Mouse (Mus musculus): Measurements from ENCODE around the gene Haus4.
A peak's percentile ranks its signal among the peaks of the same experiment; 100 is the strongest.

Gene Haus4

DNA sequence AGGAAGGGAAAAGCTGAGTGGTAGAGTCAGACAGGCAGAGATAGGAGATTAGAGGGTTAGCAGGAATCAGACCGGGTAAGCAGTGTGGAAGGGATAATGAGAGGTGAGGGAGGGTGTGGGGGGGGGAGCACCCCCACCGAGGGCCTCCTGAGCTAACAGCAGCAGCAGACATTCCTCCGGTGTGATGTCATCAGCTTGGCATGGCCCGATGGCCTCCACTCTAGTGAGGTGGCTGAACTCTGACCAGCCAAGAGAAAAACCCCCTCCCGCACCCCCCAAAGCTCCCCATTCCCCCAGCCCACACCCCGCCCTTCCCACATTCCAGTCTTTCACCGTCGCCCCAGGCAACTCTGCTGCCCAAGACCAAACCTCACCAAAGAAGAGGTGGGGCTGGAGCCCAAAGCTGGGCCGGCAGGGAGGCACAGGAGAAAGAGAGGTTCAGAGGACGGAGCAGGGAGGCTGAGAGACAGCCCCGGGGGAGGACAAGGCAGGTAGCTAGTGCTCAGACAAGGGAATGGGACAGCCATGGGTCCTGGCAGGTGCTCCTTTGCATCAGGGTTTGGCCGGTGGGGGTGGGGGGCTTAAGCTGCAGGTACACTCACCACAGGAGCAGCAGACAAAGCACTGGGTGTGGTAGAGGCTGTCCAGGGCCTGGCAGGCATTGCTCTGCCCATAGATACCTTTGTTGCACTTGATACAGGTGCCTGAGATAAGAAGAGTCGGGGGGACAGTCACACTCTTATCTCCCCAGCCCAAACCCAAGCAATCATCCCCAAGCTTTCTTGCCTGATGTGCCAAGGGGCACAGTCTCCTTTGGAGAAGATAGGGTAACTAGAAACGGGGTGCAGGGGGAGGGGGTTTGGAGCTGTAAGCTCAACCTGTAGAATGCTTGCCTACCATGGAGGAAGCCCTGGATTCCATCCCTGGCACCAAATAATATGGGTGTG lies 18.6 kb upstream of the Haus4 start:
- no peak for DNase-seq (ENCODE audit: low spot score in 2 of 2)

DNA sequence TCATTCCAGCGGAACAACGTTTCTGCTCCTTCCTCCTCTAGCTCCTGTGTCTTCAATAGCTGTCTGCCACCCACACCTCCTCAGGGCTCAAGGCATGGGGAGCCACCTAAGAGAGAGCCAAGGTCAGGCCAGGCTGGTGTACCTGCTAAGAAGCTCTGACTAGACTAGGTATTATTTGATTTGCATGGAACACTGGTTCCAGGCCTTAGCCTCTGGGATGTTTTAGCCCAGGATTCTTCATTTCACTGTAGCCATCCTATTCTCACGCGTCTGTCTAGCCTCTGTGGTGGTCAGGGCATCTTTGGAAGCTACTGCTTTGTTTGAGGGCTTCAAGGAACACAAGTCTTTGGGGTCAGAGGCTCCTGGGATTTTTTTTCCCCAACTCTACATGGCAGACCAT lies 17.7 kb upstream of the Haus4 start:
- no peak for DNase-seq (ENCODE audit: low spot score in 2 of 2)

DNA sequence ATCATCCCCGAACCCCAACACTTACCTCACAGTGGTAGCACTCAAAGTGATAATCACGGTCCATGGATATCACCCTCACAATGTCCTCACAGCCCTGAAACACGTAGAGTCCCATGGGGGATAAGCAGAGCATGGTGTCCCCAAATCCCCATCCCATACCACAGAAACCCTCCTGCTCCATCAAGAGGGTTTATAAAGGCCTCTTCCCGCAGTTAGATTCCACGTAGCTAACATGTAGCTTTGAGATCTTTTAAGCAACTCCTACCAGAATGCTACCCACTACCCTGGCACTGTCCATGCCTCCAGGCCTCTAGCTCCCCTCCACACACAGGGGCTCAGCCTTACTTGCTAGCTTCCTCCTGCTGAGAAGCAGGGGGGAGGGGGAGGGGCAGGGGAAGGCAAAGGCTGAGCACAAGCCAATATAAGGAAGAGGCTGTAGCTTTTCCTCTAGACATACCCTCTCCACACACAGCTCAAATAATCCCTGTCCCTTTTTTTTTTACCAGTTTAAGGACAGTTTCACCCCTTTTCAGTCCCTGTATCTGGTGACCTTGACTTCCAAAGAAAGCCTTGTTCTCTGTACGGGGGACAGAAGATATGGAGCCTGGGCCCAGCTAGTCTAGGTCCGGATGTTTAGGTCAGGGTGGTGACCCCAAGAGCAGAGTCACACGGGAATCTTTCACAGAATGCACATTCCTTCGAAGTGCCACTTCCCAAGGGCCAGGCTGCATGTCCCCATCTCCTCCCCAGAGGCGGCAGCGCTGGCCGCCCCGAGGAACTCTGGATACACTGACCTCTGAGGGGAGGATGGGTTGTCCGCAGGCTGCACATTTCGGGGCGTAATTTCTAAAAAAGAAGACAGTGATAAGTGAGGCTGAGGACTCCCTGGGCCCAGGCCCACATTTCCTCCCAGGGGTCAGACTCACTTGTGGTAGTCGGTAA lies 15.3 kb upstream of the Haus4 start:
- DNase-seq (ENCODE audit: low spot score in 2 of 2), result no peak

DNA sequence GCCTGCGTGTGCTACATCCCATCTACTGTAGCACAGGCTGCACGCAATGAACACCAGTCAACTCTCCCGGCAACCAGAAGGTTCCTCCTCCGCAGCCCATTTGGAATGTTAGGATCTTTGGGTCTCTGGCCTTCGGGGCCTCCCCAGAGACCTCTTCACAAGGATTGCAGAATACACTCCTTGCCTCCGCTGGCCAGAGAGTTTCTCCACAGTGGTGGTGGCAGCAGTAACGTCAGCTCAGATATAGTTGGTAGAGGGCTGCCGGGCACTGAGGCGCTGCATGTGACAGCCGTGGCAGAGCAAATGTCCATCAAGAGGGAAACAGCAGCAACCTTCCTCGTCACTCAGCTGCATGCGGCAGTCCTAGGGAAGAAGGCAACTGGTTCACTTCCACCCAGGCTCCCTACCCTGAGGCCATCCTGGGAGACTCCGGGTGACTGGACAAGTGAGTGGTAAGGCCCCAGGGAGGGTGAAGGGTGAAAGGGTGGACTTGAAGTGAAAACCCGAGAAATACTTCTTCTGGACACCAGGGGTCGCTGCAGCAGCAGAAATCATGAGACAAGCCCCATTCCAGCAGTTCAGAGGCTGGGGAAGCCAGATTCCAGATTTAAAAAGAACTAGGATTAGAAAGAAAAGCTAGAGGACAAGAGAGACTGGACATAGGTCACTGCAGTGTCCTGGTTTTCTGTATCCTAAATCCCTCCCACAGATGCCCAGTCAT lies 14.4 kb upstream of the Haus4 start:
- peak in 1 of 2 experiments; percentile 66 for DNase-seq (ENCODE audit: low spot score in 2 of 2)

DNA sequence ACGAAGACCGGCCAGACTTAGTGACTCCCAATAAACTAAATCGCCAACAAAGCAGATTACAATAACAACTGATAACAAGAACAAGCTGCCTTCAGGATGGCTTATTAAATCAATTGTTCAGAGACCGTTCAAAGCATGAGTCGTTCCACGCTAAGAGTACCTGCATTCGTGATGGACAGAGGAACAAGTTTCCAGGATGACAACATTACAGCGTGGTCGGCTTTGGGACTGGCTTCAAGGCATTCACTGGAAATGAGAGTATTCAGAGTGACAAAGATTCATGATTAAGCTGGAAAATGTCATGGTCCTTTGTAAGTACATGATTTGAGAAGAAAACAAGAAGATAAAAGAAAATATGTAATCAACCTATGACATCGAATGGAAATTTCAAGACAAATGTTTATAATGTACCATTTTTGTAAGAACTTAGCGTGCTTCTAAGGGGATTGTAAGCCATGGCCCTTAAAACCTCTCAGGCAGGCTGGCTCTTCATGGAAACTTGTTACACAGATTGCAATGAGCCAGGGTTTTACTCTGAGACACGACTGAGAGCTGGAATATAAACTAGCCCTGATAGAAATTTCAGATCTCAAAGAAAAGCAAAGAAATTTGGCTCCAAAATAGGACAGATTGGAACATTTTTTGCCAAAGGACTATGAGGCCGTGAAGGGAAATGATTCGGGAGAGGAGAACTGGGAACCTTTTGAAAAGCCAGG lies 6.3 kb upstream of the Haus4 start:
- no peak for DNase-seq (ENCODE audit: low spot score in 2 of 2)

DNA sequence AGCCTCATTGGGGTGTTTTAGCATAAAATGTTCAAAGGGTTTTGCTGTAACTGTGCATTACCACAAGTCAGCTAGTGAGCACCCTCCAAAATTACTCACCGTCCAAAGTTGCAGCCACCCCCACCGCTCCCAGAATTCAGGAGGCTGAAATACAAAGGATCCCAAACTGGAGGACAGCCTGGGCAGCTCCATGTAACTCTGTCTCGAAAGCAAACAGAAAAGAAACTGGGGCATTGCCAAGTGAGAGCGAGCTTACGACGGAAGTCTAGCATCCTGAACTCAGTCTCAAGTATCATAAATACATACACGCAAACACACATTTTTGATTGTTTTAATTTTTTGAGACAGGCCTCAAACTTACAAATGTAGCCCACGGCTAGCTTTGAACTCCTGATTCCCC lies 2.9 kb upstream of the Haus4 start:
- no peak for DNase-seq (ENCODE audit: low spot score in 2 of 2)

DNA sequence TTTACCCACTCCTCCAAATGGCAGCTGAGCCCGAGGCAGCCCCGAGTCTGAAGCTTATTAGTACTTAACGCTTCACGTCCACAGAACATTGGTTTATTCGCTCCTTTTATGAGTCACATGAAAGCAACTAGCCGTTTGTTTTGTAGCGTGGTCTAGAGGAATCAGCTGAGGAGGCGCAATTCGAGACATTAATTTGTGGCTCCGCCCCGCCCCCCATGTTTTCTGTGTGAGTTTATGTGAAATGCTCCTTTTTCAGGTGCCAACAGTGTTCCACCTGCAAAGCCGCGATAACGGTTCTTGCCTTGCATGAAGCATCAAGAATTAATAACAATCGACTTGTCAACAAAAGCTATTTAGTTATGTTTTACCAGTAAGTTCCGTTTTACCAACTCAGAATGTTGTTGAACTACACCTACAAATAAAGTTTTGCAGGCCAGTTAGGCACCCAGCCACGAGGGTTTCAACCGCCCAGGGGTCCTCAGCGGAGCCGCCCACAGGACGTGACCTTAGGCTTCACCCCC lies 902 bp downstream of the Haus4 start:
- DNase-seq (ENCODE audit: low spot score in 2 of 2), result no peak

DNA sequence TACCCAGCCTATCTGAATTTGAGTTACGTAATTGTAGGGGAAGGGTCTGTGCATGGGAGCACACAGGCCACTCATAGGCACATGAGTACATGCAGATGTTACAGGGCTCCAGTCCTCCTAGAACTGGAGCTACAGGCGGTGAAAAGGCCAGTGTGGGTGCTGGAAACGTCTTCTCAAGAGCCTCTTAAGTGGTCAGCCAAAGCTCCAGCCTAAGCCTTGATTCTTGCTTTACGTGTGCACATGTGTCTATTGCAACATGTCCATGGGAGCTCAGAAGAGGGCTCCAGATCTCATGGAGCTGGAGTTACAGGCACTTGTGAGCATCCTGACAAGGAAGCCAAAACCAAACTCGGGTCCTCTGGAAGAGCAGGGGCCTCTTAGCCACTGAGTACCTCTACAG lies 9.7 kb downstream of the Haus4 start:
- DNase-seq (ENCODE audit: low spot score in 2 of 2), result no peak

DNA sequence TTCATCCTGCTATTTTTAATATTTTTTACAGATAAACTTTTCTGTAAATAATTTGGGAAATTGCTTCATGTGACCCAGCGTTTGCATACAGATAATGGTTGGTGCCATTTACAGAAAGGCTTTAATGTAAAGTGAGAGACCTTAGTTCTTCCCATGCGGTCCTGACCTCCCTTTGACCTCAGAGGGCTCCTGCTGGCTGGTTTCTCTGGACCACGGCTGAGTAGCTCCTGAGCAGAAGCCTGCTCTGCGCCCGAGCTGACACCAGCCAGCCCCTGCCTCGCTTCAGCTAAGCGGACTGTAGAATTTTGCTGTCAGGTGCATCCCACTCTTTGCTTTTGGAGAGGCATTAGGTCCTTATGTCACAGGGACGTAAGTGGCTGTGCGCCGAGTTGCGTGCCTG lies 13.6 kb downstream of the Haus4 start:
- no peak for DNase-seq (ENCODE audit: low spot score in 2 of 2)

DNA sequence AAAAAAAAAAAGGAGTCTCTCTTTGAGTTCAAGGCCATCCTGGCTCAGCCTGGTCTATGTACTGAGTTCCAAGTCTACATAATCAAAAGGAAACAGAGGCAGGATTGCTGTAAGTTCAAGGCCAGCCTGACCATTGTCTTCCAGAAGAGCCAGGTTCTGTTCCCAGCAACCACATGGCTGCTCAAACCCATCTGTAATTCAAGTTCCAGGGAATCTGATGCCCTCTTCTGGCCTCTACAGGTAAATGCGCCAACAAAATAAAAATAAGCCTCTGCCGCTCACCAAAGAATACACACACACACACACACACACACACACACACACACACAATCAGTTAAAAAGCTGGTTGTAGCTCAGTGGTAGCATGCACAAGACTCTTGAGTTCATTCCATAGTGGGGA lies 15.8 kb downstream of the Haus4 start:
- DNase-seq (ENCODE audit: low spot score in 2 of 2), result no peak

DNA sequence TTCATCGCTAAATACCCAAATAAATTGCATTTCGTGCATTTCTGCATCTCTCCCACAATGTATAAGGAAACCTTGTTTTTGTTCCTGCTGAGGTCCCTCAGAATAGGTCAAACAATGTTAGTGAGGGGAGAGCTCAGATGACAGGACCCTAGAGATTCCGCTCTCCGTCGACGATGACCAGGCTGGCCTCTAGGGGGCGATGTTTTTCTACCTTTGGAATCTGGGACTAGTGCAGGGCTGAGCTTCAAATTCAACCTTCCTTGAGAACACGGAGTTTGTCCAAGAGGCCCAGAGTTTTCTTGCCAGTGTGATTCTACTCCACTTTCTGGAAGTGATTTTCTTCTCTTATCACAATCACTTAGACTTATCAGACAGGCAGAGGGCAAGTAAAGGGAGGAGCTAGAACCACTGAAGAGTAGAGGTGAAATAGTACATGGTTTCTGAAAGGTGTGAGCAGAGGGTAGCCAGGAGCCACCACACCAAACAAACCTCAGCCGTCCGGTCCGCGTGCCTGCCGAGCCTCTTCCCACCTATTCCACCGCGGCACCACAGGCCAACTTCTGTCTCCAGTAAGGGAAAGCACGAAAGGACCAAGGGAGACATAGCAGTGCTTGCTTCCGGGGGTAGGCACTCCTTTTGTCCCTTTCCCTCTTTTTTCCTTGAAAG lies 25.8 kb downstream of the Haus4 start:
- peak; percentile 60 to 86 for DNase-seq (ENCODE audit: low spot score in 2 of 2)

DNA sequence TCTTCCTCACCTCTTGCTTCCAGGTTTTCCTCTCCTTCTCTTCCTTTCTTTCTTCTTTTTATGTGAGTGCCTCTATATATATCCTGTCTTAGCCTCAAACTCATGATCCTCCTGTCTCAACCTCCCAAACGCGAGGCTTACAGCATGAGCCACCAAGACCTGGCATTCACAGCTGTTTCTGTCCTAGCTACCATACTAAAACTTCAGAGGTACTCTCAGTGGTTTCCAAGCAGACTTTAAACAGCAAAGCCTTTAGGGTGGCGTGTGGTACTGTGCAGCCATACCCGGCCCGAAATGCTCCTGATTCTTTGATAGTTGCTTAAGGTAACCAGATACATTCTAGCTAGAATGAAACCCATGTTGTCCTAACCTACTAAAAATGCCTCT lies 26.4 kb downstream of the Haus4 start:
- no peak for DNase-seq (ENCODE audit: low spot score in 2 of 2)

DNA sequence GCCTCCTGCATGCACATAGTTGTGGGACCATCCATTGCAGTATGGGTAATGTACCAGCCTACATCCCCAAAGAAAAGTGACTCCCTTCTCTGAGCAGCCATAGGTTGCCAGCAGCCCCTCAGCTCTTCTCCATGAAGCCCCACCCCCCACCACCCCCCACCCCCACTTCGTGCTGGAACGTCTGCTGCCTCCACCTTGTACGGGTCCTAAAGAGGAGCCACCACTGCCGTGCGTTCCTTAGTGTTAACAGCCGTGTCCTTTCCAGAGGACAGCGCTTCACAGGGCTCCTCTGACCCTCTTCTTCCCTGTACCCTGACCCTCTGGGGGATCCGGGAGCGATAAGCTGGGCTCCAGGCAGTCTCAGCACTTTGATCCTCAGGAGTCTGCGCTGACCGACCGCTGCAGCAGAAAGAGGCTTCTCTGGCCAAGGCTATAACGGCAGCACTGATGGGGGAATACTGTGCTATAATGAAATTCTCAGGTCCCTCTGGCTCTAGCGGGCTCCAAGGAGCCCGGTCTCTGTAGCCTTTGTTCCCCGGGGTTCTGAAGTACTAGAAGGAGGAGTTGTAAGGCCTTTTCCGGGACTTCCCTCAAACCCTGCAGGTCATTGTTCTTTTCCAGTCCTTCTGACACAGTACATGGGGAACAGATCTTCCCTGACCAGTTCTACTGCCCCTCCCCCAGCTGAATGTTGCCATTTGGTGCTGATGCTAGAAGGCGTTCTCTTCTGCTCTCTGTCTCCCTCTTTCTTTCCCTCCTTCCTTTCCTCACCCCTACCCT lies 27.0 kb downstream of the Haus4 start:
- no peak for DNase-seq (ENCODE audit: low spot score in 2 of 2)

DNA sequence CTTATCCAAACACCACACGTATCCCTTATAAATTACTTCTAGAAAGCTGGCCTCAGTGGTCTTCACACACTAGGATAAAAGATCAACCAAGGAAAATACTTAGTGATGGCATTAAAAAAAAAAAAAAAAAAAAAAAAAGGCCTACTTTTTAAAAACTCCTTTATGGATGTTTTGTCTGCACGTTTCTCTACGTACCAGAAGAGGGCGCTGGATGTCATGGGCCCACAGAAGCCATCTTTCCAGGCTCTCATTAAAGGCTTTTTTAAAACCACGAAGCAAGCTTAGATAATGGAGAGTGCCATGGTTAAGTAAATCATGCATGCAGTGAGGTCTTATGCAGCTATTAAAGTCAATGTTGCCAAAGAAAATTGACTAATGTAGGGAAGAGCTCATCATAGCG lies 30.8 kb downstream of the Haus4 start:
- DNase-seq (ENCODE audit: low spot score in 2 of 2), result no peak

DNA sequence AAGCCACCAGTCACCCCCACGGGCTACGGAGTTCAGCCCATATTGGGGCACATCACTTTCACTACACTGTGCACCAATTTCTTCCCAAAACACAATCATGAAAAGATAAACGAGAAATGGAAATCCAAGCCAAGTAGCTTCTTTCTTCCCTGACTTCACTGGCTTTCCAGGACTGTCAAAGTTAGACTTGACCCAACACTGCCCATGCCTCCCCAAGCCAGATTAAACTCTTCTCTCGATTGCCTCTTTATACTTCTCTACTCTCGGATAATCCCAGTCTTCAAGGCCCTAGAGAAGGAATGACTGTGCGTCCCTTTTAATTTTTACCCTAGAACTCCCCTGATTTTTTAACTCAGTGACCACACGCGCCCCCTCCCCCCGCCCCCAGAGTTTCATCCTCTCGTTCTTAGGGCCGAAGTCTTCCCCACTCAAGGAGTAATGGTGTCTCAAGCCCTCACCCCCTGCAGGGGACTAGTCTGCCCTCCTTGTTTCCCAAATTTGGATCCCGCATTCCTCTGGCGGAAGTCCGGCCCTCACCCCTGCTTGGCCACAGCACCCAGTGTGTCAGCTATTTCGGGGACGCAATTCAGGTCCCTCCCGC lies 37.6 kb downstream of the Haus4 start:
- DNase-seq (ENCODE audit: low spot score in 2 of 2), result no peak

DNA sequence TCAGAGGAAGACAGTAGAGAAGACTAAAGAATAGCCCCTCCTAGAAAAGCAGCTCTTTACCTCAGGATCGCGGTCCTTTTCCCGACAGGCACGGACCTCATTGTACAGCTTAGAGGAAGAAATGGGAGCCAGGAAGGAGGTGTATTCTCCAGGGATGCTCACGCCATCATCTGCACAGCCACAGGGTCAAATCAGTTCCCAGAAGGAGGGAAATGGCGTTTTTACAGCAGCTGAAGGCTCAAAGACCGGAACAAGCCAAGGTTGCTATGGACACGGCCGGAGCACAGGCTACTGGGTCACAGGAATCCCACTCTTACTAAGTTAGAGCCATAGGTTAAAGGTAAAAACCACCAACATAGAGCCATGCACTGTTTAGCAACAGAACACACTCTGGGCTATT lies 44.6 kb downstream of the Haus4 start:
- no peak for DNase-seq (ENCODE audit: low spot score in 2 of 2)

DNA sequence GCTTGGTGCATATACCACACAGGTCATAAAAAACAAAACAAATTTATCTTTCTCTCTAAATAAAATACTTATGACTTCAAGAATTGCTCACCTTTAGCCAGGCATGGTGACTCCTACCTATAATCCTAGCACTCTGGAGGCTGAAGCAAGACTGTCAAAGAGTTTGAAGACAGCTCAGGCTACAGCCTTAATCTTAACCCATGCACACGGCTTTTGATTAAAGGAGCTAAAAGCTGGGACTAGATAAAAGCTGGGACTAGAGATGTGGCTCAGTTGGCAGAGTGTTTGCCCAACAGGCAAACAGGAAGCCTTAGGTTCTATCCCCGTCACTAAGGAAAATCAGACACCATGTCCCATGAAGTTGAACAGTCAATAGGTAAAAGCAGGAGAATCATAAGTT lies 51.3 kb downstream of the Haus4 start:
- DNase-seq (ENCODE audit: low spot score in 2 of 2), result no peak

DNA sequence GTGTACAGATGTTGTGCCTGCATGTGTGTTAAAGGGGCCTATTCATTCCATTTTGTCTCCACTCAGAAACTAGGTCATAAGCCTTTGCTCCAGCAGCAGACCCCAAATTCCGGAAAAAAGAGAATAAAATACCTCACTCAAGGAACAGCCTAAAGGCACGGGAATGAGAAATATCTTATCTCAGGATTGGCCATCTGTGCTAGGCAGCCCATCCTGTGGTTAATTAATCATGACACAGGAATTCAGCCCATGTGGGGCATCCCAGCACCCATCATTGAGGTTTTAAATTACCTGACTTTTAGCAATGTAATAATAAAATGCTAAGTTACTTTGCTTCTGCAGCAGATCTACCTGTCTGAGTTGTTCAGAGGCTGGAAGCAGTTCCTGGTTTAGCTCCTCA lies 53.1 kb downstream of the Haus4 start:
- DNase-seq (ENCODE audit: low spot score in 2 of 2), result no peak

DNA sequence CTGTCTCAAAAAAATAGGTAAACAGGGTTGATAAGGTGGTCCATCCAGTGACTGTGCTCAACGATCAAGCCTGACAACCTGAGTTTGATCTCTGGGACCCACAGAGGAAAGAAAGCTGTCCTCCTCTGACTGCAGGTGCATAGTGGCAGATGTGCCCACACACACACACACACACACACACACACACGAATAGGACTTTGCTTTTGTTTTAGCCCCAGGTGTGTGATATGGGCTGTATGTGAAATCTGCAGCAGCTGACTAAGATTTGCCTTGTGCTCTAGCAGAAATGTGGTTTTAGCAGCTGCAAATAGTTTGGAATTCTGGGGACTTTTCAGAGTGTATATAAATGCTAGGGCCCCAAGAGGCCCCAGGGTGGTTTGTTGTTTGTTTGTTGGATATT lies 55.1 kb downstream of the Haus4 start:
- DNase-seq (ENCODE audit: low spot score in 2 of 2), result no peak
